Mouse (Mus musculus): ENCODE results near the gene Smarca2. TPM values are rescaled to one million over a fixed set of nuclear protein-coding genes. Genes with fewer than 3 reads are reported as not detected.
A peak's percentile ranks its signal among the peaks of the same experiment; 100 is the strongest.

Smarca2 gene
- polyA plus RNA-seq, 2 experiments: 72.2 to 104 TPM

GRCm38 (mm10) chr19:26730486-26730885 lies 125.6 kb downstream of the Smarca2 start:
- WGBS: 31% methylated on average over 9 of the region's 9 CpGs
- Histone ChIP-seq H3K36me3 (ENCODE audit: control insufficient read depth, insufficient read depth, low read length) (no peaks in the 10 kb centered on the region; the same call in 1 of the 2 replicates), H3K9ac (ENCODE audit: low read depth, low read length, severe bottlenecking) (no peak overlapping the region), H3K9me3 (ENCODE audit: control insufficient read depth, low read length) (no peaks in the 10 kb centered on the region), H3K27ac (replicated peaks; ENCODE audit: low read depth, low read length) (no peak overlapping the region; the same call in 1 of the 2 replicates), H3K4me1 (ENCODE audit: control insufficient read depth, insufficient read depth, low read length) (peaks cover 30% of the 10 kb centered on the region), H3K27me3 (ENCODE audit: control insufficient read depth, insufficient read depth, low read length) (no peaks in the 10 kb centered on the region), H3K4me2 (replicated peaks; ENCODE audit: low read depth, low read length, severe bottlenecking) (no peak overlapping the region), H3K4me3 (replicated peaks; ENCODE audit: low read length) (no peak overlapping the region)
- no peak for ATAC-seq (ENCODE audit: low FRiP score, low read depth)
- no peak for TF ChIP-seq POLR2A (IDR thresholded peaks at IDR 0.05; ENCODE audit: borderline replicate concordance, extremely low read depth, insufficient read depth, insufficient read length)
- no peak for DNase-seq (ENCODE audit: low spot score)

- H3K9me3 ChIP-seq (ENCODE audit: control insufficient read depth, low read length): no peaks in the 10 kb centered on the region
- ATAC-seq (ENCODE audit: low FRiP score, low read depth) (no peak), DNase-seq (ENCODE audit: low spot score) (no peak)
- H3K4me2 ChIP-seq (replicated peaks; ENCODE audit: low read depth, low read length, severe bottlenecking): no peak overlapping the region
- 0 out of 2 replicates have a peak overlapping the region, but pooled peaks have one; percentile 26 for H3K27ac ChIP-seq (replicated peaks; ENCODE audit: low read depth, low read length)
- no peaks in the 10 kb centered on the region for H3K27me3 ChIP-seq (ENCODE audit: control insufficient read depth, insufficient read depth, low read length)
- peaks cover 30% of the 10 kb centered on the region for H3K4me1 ChIP-seq (ENCODE audit: control insufficient read depth, insufficient read depth, low read length)
- no peak for TF ChIP-seq POLR2A (IDR thresholded peaks at IDR 0.05; ENCODE audit: borderline replicate concordance, extremely low read depth, insufficient read depth, insufficient read length)
- H3K9ac ChIP-seq (ENCODE audit: low read depth, low read length, severe bottlenecking): no peak overlapping the region
- WGBS: 74% methylated on average over 4 of the region's 4 CpGs
- no peaks in the 10 kb centered on the region; the same call in 1 of the 2 replicates for H3K36me3 ChIP-seq (ENCODE audit: control insufficient read depth, insufficient read depth, low read length)
- no peak overlapping the region for H3K4me3 ChIP-seq (replicated peaks; ENCODE audit: low read length)
Measured at GRCm38 (mm10) chr19:26731121-26731520, 126.3 kb downstream of the Smarca2 start.

DNA sequence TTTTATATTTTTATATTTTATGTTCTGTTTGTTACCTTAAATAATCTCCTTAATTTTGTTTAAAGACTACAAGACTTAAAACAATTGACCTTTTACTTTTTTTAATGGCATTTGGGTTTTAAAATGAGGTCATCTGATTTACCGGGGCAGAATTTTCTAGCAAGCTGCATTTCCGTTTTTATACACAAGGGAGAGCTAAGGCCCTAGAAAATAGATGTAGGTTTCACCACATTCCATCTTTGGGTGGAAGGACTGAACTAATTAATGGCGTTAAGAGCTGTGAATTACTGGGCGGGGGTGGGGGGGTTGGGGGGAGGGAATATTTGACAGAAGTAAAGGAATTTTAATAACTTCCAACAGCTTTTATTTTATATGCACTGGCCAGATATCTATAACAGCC lies 127.0 kb downstream of the Smarca2 start:
- Histone ChIP-seq H3K9ac (ENCODE audit: low read depth, low read length, severe bottlenecking) (no peak overlapping the region), H3K4me1 (ENCODE audit: control insufficient read depth, insufficient read depth, low read length) (peaks cover 30% of the 10 kb centered on the region), H3K9me3 (ENCODE audit: control insufficient read depth, low read length) (no peaks in the 10 kb centered on the region), H3K4me2 (replicated peaks; ENCODE audit: low read depth, low read length, severe bottlenecking) (no peak overlapping the region), H3K36me3 (ENCODE audit: control insufficient read depth, insufficient read depth, low read length) (no peaks in the 10 kb centered on the region; the same call in 1 of the 2 replicates), H3K27me3 (ENCODE audit: control insufficient read depth, insufficient read depth, low read length) (no peaks in the 10 kb centered on the region), H3K27ac (replicated peaks; ENCODE audit: low read depth, low read length) (no peak overlapping the region), H3K4me3 (replicated peaks; ENCODE audit: low read length) (no peak overlapping the region)
- peak; percentile 62 for DNase-seq (ENCODE audit: low spot score)
- ATAC-seq (ENCODE audit: low FRiP score, low read depth): no peak
- no peak for TF ChIP-seq POLR2A (IDR thresholded peaks at IDR 0.05; ENCODE audit: borderline replicate concordance, extremely low read depth, insufficient read depth, insufficient read length)
- 2% methylated on average over 4 of the region's 4 CpGs for WGBS

GRCm38 (mm10) chr19:26733055-26733454 lies 128.2 kb downstream of the Smarca2 start:
- 81% methylated on average over 2 of the region's 2 CpGs for WGBS
- TF ChIP-seq POLR2A (IDR thresholded peaks at IDR 0.05; ENCODE audit: borderline replicate concordance, extremely low read depth, insufficient read depth, insufficient read length): no peak
- Histone ChIP-seq H3K4me3 (replicated peaks; ENCODE audit: low read length) (no peak overlapping the region), H3K36me3 (ENCODE audit: control insufficient read depth, insufficient read depth, low read length) (no peaks in the 10 kb centered on the region; the same call in 1 of the 2 replicates), H3K9me3 (ENCODE audit: control insufficient read depth, low read length) (no peaks in the 10 kb centered on the region), H3K27me3 (ENCODE audit: control insufficient read depth, insufficient read depth, low read length) (no peaks in the 10 kb centered on the region), H3K27ac (replicated peaks; ENCODE audit: low read depth, low read length) (0 out of 2 replicates have a peak overlapping the region, but pooled peaks have one; percentile 11), H3K4me1 (ENCODE audit: control insufficient read depth, insufficient read depth, low read length) (peaks cover 25% of the 10 kb centered on the region), H3K4me2 (replicated peaks; ENCODE audit: low read depth, low read length, severe bottlenecking) (no peak overlapping the region), H3K9ac (ENCODE audit: low read depth, low read length, severe bottlenecking) (no peak overlapping the region)
- no peak for ATAC-seq (ENCODE audit: low FRiP score, low read depth)
- DNase-seq (ENCODE audit: low spot score): no peak

GRCm38 (mm10) chr19:26733546-26734100 lies 128.8 kb downstream of the Smarca2 start:
- Histone ChIP-seq H3K36me3 (ENCODE audit: control insufficient read depth, insufficient read depth, low read length) (no peaks in the 10 kb centered on the region; the same call in 1 of the 2 replicates), H3K9me3 (ENCODE audit: control insufficient read depth, low read length) (no peaks in the 10 kb centered on the region), H3K4me2 (replicated peaks; ENCODE audit: low read depth, low read length, severe bottlenecking) (no peak overlapping the region), H3K27ac (replicated peaks; ENCODE audit: low read depth, low read length) (0 out of 2 replicates have a peak overlapping the region, but pooled peaks have one; percentile 11), H3K4me3 (replicated peaks; ENCODE audit: low read length) (no peak overlapping the region), H3K27me3 (ENCODE audit: control insufficient read depth, insufficient read depth, low read length) (no peaks in the 10 kb centered on the region), H3K4me1 (ENCODE audit: control insufficient read depth, insufficient read depth, low read length) (peaks cover 23% of the 10 kb centered on the region), H3K9ac (ENCODE audit: low read depth, low read length, severe bottlenecking) (no peak overlapping the region)
- TF ChIP-seq POLR2A (IDR thresholded peaks at IDR 0.05; ENCODE audit: borderline replicate concordance, extremely low read depth, insufficient read depth, insufficient read length): no peak
- ATAC-seq (ENCODE audit: low FRiP score, low read depth): no peak
- DNase-seq (ENCODE audit: low spot score): no peak
- WGBS: 46% methylated on average over 7 of the region's 7 CpGs
